Mouse (Mus musculus): ENCODE data around the gene March4. TPM values are rescaled to one million over a fixed set of nuclear protein-coding genes. Genes with fewer than 3 reads are reported as not detected.

Gene March4
- total RNA-seq, 2 experiments from 2014 or later = 24.4 to 25.9 TPM

DNA sequence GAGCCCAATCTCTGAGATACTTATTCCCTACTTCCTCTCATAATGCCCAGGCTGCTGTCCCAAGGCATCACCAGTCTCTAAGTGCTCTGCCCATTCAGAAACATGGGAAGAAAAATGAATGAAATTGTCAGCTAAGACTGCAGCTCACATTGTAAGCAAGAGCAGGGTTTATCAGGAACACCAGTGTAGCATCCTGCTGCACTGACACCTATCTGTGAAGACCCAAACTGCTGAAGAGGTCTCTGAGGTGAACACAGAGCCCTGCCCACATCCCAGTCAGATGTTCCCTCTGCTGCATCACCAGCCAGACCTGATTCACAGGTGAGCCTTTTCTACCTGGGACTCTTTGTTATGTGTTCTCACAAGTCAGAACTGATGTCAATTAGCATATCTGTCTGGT is 3.3 kb downstream of the March4 start:
- intact Hi-C loops (cut with DNase I) = no loop called here
- no peak for DNase-seq (ENCODE audit: low spot score in 2 of 2)

DNA sequence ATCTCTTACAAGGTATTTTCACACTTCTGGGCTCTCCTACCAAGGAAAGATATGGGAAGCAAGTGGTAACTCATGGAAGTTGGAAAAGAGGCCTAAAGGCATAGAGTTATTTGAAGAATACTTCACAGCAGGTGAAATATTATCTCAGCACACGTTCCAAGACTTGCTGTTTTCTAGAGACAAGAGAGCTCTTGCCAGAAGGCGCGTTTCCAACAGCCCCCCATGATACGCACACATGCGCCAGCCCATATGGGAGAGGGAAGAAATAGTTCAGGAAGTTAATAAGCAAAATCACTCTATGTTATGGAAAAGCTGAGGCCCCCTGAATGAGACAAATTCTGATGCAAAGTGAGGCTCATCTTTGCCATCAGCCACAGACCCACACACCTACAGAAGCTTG is 3.8 kb downstream of the March4 start:
- DNase-seq (ENCODE audit: low spot score in 2 of 2) = no peak
- intact Hi-C loops (cut with DNase I) = no loop called here

DNA sequence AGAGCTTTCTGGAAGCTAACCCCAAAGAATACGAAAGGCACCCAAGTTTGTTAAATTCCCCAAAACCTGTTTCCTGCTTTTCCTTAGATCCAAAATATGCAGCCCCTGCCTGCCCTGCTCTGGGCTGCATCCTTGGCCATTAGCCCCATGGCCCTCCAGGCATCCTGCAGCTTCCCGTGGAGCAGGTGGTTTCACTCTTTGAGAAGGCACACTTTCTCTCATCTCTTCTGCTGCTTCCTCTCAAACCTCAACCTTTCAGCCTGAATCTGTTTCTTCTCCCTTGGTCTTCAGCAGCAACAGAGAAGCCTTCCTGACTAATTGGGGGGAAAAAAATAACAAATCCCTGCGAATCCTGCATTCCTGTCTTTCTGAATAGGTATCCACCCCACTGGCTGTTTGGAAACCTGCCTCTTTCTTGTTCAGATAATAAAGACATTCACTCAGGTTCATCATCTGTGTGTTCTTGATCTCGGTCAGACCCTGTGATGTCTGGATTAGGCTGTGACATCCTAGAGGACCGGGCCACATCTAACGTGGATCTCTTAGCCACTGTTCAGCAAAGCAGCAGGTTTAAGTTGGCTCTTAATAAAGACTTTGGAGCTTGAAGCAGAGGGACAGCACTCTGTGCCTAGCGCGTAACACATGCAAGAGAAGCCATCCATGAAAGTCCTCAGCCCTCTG is 6.1 kb downstream of the March4 start:
- DNase-seq (ENCODE audit: low spot score in 2 of 2) = no peak
- intact Hi-C loops (cut with DNase I) = no loop called here

DNA sequence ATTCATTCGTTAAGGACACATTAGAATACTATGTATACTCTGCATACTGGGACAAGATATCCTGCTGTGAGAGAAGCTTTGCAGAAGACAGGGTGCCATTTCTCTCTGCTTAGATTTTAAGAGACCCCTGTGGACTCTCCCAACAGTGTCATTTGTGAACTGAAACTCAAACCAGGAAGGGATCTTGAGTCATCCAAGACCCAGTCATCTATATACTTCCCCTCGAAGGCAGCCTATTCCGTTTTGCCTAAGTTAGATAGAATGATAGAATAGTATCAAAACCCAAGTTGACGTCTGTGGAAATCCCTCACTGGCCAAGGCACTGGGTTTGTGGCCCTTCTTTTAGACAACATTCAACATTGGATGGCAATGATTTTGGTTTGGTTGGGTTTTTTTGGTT is 7.5 kb downstream of the March4 start:
- no peak for DNase-seq (ENCODE audit: low spot score in 2 of 2)
- intact Hi-C loops (cut with DNase I) = no loop called here

DNA sequence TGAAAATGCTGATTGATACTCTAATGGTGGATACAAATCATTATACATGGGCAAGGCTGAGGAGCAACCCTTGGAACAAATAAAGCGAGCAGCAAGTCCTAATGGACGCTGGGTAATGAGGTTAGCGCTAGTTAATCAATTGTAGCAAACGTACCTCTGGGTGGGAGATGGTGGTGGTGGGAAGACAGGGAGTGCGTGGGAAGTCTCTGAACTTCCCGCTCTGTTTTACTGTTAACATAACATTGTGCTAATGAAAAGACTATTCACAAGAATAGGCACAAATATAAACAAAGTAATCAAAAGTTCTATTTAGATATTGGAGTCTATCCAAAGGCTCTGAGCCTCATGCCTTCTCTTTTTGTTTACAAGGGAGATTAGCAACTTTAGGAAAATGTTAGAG is 13.1 kb downstream of the March4 start:
- intact Hi-C loops (cut with DNase I) = no loop called here

DNA sequence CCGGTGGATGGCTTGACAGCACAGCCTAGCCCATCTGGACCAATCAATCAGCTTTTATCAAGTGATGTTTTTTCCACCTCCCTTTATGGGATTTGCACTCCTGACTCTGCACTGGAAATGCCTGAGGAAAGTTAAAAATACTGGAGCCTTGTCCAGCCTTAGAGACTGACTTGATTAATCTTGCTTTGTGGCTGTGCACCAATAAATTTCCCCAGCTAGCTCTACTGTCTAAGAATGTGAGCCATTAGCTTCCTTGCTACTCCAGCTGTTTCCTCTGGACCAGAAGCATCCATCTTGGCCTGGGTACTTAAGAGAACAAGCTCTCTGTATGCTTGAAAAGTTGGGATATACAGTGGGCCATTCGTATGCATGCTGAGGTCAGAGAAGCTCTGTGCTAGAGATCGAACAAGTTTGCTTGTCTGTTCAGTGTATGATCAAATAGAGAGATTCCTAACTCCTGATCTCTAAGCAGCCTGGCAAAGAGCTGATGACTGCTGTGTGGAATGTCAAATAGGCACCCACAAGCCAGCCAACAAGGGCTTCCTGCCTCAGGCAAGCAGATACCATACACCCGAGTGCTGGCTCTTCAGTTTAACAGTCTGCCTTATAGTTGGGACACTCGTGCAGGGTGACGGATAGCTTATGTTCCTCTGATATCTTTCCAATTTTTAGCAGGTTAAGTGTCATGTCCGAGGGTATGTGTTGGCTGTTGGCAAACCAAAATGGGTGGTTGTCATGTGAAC is 25.8 kb downstream of the March4 start:
- intact Hi-C loops (cut with DNase I) = no loop called here
- DNase-seq (ENCODE audit: low spot score in 2 of 2) = no peak

More for the DNA sequence above, 13.1 kb downstream of the March4 start:
- no peak for DNase-seq (ENCODE audit: low spot score in 2 of 2)

DNA sequence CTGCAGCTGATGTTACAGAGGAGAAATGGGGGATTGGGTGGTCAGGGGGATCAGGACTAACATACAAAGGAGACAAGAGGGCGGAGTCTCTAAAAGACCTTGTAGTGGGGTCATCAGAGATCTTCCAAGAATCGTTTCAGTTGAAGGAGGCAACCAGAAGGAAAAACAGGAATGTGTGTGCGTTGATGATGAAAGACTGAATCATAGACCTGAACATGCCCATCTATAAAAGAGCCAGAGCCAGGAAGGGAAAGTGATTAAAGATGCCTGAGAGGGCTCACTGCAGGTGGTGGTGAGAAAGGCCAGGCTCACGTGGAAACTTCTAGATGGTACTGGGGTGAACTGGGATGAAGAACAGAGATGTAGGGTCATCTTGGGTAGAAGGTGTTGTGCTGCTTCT is 27.2 kb downstream of the March4 start:
- intact Hi-C loops (cut with DNase I) = no loop called here
- no peak for DNase-seq (ENCODE audit: low spot score in 2 of 2)

DNA sequence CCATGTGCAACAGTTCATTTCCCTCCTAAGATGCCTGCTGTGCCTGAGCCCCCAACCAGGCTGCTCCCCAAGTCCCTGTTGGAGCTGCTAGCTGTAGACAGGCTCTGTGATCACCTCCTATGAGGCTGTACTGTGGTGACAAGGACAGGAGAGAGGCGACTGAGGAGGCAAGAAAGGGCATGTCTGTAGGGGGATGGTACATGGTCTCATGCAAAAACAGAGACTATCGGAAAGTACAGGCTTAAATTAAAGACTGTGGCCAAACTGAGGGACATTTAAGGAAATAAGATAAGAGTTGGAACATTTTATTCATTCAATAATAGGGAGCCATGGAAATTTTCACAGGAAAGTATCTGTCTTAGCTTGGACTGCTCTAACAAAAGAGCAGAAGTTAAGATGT is 29.1 kb downstream of the March4 start:
- DNase-seq (ENCODE audit: low spot score in 2 of 2) = no peak
- intact Hi-C loops (cut with DNase I) = no loop called here

DNA sequence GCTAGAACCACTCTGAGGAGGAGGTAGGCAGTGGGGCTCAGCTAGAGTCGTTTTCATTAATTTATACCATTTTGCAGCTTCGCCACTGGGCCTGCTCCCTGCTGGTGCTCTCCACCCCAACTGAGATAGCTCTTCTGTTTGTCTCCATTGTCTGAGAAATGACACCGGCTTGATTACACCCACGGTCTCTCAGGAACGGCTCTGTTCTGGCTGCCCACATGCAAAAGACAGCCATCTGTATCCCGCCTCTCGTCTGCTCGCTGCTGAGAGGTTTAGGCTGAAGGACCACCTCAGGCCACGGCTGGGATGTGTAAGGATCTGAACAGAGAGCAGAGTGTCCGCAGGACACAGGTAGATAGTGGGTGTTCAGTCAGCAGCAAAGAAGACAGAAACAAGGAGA is 30.5 kb downstream of the March4 start:
- intact Hi-C loops (cut with DNase I) = no loop called here
- peak; percentile 34 to 71 for DNase-seq (ENCODE audit: low spot score in 2 of 2)

DNA sequence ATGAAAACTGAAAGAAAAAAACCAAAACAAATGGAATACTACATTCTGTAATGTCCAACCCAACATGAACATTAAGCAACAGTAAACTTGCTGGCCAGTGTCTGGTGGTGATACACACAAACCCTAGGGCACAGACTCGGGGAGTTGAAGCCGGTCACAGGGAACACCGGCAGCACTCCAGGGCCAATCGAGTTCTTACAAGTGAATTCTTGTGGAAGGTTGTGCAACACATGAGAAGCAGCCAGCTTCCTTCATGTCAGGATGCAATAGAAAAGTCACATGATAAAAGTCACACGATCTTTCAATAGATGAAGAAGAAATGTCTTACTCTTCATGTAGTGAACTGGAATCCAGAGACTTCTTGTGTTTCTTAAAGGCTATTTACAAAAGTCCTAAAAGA is 39.1 kb downstream of the March4 start:
- DNase-seq (ENCODE audit: low spot score in 2 of 2) = no peak
- intact Hi-C loops (cut with DNase I) = no loop called here

DNA sequence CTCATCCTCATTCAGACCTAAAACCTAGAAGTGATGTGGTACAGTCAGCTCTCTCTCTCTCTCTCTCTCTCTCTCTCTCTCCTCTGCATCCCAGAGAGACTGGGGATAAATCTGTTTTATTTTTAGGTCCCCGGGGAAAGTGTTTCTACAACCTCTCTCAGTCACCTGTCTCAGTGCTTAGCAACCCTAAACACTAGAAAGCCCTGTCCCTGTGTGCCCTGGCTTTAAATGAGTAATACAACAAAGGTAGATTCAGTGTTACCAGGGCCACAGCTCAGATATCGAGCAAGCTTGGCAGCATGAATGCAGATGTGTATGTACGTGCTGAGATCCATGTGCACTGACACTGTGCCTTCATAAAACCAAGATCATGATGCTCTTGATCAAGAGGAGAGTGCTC is 43.3 kb downstream of the March4 start:
- intact Hi-C loops (cut with DNase I) = no loop called here
- no peak for DNase-seq (ENCODE audit: low spot score in 2 of 2)

DNA sequence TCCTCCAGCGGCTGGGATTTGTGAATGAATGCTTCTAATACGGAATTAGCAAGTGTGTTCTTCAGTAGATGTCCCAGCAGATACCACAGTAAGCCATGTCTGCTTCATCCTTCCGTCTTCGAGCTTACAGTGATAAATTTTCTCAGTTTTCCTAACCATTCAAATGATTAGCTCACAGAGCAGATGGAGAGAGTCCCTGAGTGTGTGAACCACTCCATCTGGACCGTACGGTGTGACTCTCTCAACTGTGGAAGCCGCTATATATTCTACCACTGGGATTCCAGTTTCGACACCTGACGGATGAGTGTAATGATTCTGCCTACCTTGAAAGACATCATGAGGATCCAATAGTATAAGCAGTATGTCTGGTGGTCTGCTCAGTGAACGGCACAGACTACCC is 44.1 kb downstream of the March4 start:
- intact Hi-C loops (cut with DNase I) = no loop called here
- peak; percentile 34 to 74 for DNase-seq (ENCODE audit: low spot score in 2 of 2)

DNA sequence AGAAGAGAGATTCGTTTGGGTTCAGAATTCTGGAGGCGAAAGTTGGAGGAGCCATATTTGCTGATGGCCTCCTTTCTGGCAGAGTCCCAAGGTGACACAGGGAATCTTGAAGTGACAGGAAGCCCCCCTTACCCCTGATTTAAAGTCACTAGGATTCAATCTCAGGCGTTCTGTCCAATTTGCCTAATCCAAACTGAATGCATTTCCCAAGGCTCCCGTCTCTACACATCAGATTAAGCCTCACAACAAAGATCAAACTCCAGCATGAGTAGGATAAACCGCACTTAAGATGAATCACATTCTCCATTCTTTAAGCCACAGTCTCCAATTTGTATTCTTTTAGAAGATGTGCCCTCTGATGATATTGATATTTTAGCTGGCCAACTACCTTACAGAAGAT is 45.4 kb downstream of the March4 start:
- intact Hi-C loops (cut with DNase I) = no loop called here
- DNase-seq (ENCODE audit: low spot score in 2 of 2) = no peak

DNA sequence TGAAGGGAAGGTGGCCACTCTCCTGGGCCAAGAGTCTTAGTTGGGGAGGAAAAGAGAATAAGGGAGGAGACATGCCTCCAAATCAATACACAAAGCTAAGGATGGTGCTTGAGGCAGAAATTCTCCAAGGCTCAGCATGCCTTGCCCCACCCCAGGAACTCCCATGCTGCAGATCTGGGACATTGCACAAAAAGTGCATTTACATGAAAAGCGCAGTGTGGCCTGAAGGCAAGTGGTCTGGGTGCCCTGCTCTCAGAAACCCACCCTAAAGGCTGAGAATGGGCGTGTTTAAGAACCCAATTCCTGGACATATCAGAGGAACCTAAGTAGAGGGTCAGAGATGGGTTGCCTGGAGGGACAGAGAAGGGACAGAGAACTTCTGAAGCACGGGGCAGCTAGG is 45.9 kb downstream of the March4 start:
- no peak for DNase-seq (ENCODE audit: low spot score in 2 of 2)
- intact Hi-C loops (cut with DNase I) = no loop called here

DNA sequence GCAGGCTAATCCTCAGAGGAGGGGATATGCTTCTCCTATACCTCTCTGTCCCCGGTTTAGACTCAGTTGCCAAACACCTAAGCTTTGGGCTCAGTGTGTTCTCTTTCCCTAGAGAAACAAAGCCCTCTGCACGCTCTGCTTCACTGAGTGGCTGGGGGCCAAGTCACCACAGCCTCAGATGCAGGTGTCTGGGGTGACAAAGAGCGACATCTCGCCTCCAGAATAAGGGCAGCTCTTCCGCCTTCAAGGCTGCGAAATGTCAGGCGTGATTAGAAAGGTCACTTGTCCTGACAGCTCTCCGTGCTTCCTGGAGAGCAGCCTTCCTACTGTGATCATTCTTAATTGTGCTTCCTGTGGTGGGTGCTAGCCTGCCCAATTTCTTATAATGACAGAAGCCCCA is 46.5 kb downstream of the March4 start:
- intact Hi-C loops (cut with DNase I) = no loop called here
- no peak for DNase-seq (ENCODE audit: low spot score in 2 of 2)

DNA sequence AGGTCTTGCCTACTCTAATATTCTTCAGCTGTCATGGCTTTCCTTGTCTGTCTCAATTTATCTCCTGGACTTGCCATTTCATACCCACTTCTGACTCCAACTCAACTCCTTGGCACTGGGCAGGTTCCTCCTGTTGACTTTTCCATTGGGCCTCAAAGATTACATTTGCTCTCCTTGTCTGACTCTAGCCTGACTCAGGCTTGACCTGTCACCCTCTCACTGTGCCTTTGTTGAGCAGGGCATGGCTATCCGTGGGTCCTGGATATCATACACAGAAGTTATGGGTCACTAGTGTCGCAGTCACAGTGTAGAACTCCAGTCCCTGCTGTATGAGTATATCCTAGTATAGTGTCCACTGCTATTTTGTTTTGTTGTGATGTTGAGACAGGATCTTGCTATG is 60.1 kb downstream of the March4 start:
- DNase-seq (ENCODE audit: low spot score in 2 of 2) = no peak
- intact Hi-C loops (cut with DNase I) = no loop called here

DNA sequence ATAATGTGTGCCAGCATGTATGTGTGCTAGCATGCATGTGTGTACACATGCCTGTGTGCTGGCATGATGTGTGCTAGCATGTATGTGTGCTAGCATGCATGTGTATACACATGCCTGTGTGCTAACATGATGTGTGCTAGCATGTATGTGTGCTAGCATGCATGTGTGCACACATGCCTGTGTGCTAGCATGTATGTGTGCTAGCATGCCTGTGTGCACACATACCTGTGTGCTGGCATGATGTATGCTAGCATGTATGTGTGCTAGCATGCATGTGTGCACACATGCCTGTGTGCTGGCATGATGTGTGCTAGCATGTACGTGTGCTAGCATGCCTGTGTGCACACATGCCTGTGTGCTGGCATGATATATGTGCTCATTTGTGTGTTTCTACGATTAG is 67.7 kb downstream of the March4 start:
- intact Hi-C loops (cut with DNase I) = loop anchor here (5.0 kb wide), 1 partner anchor 108 kb away; no protein-coding TSS in a partner anchor
- DNase-seq (ENCODE audit: low spot score in 2 of 2) = no peak

DNA sequence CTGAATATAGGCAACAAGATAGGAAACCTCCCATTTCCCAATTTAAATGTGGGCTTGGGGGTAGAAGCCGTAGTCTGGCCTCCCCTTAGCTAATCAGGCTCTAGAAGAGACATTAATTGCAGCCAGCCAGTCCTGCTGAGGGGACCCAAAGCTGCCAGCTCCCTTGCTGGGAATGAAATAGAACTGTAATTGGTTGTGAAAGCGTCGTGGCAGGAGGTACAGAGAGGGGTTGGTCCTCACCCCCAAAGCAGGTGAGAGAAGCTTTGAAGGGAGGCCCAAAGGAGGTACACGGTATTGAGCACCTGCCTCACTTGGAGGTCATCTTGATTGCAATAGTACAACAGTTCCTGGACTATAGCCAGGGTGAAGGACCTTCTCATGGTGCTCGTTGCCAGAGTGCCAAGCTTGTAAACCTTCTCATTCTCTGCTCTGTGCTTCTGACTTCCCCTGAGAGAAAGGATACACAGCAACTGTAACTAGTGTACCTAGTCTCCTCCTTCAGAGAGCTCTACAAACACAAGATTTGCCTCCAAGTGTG is 68.2 kb downstream of the March4 start:
- no peak for DNase-seq (ENCODE audit: low spot score in 2 of 2)
- intact Hi-C loops (cut with DNase I) = loop anchor here (5.0 kb wide), 1 partner anchor 109 kb away; no protein-coding TSS in a partner anchor

DNA sequence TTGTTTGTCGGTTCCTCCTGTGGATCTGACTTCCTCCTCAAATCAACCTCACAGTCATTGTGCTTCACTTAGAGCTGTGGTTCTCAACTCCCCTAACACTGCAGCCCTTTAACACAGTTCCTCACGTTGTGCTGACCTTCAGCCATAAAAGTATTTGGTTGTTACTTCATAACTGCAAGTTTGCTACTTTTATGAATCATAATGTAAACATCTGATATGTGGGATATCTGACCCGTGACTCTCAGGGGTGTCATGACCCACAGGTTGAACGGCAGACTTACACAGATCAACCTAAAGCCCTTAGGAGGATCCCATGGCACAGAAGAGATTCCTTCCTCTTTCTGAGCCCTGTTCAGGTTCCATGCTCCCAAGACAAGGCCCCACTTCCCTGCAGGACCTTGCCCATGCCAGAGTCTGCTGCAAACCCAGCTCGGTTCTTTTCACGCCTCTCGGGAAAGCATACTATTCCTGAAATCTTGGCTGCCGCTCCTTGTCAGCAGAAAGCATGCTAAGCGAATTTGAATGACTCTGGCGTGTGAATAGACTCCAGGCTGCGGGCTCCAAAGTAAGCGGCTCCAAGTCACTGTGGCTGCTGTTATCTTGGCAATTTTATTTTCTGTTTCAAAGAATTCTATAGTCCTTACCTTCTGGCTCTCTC is 71.7 kb downstream of the March4 start:
- intact Hi-C loops (cut with DNase I) = loop anchor here (5.0 kb wide), 1 partner anchor 112 kb away; no protein-coding TSS in a partner anchor
- peak; percentile 55 to 82 for DNase-seq (ENCODE audit: low spot score in 2 of 2)

DNA sequence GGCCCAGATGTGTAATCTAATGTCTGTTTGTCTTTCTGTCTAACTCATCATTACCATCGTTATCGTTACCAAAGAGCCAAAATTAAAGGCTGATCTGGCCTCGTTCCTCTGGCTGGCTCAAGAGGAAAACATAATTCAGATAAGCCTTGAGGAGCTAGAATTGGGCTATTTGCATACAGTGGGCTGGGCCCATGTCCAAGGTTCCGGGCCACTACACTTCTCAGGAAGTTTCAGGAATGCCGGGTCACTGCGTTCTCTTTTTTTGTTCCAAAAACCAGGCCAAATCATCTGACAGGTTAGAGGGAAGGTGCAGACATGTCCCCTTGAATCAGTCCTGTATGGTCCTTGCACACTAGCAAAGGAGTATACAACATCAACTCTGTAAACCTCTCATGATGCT is 74.2 kb downstream of the March4 start:
- no peak for DNase-seq (ENCODE audit: low spot score in 2 of 2)
- intact Hi-C loops (cut with DNase I) = no loop called here

Measured in left cerebral cortex, postnatal 25 days (tissue).